Mouse (Mus musculus) megakaryocyte, embryonic 14.5 days (primary cell): Measurements from ENCODE around the gene Yae1d1.

Experiments
- FLI1 ChIP-seq: IDR thresholded peaks from 2 replicates; pipeline ENCODE4 v1.6.1; 2012; ENCODE audit warnings: low read length, inconsistent platforms, mixed read lengths
- GATA1 ChIP-seq: IDR thresholded peaks from 3 replicates; pipeline ENCODE4 v1.6.1; 2012; ENCODE audit warnings: mixed read lengths, low read length, inconsistent platforms, borderline replicate concordance

DNA sequence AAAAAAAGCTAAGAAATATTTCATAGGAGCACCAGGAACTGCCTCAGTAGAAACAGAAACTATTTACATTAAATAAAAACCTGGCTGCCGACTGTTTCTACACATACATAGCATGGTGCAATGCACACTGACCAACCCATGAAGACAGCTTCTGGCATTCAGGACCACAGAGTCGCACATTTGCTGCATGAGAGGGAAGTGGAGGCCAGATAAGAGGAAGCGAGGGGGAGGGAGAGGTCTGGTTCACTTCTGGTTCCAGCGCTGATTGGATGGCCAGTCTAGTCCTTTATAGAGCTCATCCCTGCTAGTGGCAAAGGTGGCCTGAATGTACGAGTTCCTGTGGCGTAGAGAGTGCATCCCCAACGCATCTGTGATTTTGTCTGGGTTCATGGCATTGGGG is 32.5 kb downstream of the Yae1d1 start:
- TF ChIP-seq GATA1, result no peak
- TF ChIP-seq FLI1, result no peak
